Mouse (Mus musculus) layer of hippocampus, postnatal 25 days (tissue): ENCODE data around the gene G430095P16Rik. TPM values are rescaled to one million over a fixed set of nuclear protein-coding genes. Genes with fewer than 3 reads are reported as not detected.

Experiments
- DNase-seq, 2 experiments: peaks; one replicate each; pipeline ENCODE4 v3.0.0; 2022; ENCODE audit warnings: mixed read lengths in 2 of 2, low spot score in 1 of 2; ENCODE audit errors: extremely low spot score in 1 of 2
- total RNA-seq, 2 experiments: library from RNA; stranded (reverse); gene quantifications; 2 replicates each; pipeline ENCODE4 v1.2.3; 2021

The G430095P16Rik gene
- total RNA-seq, 2 experiments from 2014 or later: not detected

DNA sequence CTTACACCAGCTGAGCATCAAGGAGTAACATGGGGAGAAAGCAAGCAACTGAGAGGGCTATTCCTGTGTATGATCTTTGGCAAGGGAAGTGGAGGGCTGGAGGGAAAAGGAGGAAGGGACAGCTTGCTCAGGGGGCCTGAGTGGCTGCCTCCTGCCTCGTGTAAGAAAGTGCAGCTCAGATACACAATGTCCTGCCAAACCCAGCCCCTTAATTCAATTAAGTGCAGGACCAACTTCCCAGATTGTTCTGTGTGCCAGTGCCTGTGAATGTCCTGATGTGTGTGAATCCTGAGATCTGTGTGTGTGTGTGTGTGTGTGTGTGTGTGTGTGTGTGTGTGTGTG, 16.6 kb downstream of the G430095P16Rik start:
- no peak for DNase-seq

DNA sequence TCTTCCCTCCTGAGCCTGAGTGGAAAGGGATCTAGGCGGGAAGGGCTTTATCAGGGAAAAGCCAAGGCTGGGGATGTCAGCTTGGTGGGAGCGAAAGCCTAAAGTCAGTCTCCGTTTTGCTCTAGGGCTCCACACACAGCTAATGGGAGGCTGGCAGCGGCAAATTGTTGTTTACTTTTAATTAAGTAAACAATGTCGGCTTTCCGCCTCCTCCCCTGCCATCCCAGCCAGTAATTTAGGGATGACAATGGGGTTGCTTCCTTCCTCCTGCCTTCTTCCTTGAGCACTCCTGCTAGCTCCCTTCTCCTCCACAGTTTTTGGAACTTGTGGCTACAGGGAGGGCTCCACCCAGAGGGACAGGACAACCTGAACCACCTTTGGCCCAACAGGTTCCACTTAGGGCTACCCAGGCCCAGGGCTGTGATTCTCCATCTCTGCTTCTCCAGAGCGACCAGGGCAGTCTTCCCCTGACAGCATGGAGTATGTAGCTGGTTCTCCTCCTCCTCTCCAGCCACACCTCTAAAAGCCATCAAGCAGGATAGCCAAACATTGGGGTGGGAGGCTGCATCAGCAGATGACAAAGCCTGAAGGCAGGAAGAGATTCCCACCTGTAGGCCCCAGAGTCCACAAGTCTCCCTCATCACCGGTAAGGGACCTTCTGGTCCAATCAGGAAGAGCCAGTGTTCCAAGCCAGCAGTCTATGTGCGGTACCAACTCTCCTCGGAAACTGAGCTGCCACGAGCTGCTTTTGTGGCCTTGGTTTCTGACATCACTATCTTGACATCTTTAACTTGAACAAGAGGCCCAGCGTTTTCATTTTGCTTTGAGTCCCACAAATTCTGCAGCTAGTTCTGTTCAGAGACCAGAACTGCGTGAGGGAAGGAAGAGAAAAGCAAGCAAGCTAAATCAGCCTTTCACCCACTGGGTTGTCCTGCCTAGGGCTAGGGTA, 18.4 kb downstream of the G430095P16Rik start:
- DNase-seq: no peak

DNA sequence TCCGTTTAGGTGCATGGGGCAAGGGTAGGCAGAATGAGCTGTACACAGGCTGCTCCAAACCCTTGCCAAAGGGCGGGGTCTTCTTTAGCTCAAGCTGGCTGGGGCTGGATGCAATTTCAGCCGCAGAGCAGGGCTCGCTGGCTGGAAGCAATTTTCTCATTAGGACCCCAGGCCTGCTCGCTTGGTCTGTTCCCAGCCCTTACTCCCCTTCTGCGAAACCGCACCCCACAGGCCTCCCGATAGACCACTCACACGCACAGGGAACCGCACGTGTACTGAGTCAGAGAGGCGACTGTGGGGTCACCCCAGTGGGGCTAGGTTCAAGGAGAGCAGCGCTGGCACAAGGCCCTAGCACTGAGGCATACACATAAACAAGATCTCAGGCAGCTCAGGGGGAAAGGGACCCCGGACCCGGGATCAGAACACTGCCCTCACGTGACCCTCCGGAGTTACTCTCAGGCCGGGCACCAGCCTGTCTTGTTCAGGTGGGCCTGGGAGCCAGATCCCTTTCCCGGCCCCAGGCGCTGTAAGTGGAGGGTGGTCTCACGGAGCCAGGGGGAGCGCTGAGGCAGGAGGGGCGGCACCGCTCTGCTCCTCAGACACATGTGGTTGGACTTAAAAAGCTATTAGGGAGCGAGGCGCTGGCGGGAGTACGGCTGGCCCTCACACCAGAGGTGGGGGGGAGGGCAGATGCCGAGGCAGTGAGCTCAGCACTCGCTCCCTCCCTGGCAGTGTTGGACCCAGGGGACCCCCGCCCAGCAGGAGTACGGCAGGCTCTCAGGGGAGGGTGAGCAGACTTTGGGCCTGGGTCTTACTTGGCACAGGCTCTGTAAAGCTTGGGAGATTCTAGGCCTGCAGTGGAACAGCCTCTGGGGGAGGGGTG, 19.6 kb downstream of the G430095P16Rik start:
- DNase-seq: no peak

GRCm38 (mm10) chr8:84743054-84743415, 20.2 kb downstream of the G430095P16Rik start:
- DNase-seq: no peak

- DNase-seq: no peak
These were observed 21.0 kb downstream of the G430095P16Rik start for GRCm38 (mm10) chr8:84743517-84744420.

GRCm38 (mm10) chr8:84745032-84745925, 22.5 kb downstream of the G430095P16Rik start:
- DNase-seq: no peak

DNA sequence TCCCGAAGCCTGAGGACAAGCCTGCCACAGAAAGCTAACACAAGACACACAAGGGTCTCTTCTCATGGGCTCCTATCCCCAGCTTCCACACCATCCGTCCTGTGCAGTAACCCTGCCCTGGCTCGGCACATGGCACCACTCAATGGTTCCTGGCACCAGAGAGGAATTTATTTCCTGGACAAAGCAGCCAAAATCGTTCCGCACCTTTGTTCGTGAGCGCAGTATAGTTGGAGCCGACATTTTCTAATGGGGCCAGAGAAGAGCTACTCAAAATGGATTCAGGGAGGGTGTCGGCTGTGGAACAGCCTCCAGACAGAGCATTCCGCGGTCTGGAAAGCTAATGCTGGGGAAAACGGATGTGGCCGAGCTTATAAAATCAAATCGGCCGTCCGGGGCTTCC, 26.7 kb downstream of the G430095P16Rik start:
- DNase-seq: no peak

- no peak for DNase-seq
These were observed 30.2 kb downstream of the G430095P16Rik start for GRCm38 (mm10) chr8:84752734-84753582.

DNA sequence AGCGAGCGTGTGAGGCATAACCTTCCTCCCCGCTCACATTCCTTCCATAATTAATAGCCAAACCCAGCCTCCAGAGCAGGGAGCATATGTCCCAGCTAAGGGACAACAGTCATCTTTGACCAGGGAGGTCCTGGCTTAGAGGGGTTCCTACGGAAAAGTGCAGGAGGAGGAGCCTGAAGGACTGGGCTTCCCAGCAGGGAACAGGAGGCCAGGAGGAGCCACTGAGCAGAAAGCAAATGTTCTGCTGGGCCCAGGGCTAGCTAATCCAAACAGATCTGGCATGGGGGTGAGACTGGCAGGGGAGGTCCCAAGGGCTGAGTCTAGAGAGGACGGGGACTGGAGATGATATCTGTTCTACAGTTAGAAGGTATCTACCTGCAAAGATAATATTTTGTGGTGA, 34.7 kb downstream of the G430095P16Rik start:
- DNase-seq: no peak

DNA sequence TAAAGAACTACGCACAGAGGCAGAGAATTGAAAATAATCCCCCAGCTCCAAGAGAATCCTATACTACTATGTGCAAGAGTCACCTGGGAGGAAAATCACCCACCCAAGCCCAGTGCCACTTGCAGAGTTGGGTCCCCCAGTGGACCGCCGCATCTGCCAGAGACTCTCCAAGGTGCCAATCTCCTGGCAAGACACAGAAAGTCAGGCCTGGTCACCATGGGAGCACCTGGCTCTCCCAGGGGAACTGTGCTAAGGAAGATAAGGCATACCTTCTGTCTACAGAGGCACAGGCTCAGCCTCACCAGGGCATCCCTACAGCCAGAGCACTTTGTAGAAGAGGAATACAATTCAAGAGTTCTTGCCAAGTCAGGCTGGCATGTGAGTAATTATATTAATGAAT, 35.5 kb downstream of the G430095P16Rik start:
- no peak for DNase-seq

GRCm38 (mm10) chr8:84759126-84759525, 36.3 kb downstream of the G430095P16Rik start:
- DNase-seq: no peak

- DNase-seq: no peak
These were observed 36.9 kb downstream of the G430095P16Rik start for GRCm38 (mm10) chr8:84759718-84760117.

DNA sequence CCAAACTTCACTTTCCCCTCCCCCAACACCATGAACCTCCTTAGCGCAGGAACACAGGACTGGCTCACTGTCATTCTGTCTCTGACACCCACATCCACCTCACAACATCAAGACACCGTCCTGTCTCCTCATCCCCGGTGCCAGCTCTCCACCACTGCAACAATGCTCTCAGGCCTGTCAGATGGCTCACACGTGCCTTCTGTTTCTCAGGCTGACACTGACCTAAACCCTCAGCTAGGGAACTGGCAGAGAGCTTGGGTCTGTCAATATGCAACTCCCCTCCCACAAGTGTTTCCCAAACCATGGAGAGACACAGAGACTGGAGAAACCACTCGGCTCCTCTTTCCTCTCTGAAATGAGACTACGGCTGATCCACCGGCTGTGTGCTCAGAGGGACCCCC, 37.6 kb downstream of the G430095P16Rik start:
- no peak for DNase-seq

GRCm38 (mm10) chr8:84760901-84761300, 38.1 kb downstream of the G430095P16Rik start:
- no peak for DNase-seq

DNA sequence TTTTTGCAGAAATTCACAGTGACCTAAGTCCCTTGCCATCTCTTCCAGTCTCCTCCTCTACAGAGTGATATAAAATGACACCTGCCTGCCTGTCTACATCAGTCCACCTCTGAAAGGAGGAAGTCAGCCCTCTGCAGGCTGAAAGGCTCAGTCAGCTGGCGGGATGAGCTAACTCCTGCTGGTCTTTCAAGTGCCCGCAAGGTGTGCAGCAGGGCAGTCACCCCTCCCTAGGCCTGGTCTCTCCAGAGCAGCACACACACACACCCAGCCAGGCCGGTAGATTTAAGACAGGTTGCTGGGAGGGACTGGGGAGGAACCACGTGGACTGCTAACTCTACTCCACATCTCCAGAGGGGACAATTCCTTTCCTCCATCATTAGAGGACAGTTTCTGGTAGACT, 41.3 kb downstream of the G430095P16Rik start:
- DNase-seq: no peak

- no peak for DNase-seq
These were observed 42.2 kb downstream of the G430095P16Rik start for GRCm38 (mm10) chr8:84764870-84765495.

DNA sequence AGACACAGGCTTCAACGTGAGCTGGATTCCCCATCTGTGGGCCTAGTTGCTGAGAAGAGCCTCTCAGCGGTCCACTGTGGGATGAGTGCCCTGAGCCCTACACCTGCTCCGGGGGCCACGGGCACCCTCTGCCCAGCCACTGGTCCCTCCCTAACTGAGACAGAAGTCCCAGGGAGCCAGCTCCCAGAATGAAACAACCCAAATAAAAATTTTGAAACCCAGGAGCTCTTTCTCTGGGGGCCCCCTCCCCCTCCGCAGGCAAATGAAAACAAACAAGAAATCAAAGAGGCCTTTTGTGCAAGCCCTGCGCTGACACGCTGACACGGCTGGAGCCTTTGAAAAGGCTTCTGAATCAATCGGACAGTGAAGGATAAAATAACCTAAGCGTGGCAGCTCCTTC, 42.8 kb downstream of the G430095P16Rik start:
- no peak for DNase-seq

DNA sequence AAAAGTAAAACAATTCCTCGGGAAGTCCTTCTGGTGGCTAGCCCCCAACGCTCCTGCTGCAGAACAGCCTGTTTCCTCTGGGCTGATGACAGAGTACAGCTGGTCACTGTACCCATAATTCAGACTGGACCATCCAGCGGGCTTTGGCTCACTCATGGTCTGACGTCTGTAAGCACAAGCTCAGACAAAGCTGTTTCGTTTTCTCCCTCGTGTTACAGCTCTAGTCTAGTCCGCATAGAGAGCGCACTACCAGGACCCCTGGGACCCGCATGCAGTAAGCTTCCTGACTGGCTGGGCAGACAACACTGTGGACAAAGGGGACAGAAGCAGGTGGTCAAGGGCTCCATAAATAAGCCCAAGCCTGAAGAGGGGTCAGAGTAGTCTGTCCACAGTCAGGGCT, 43.6 kb downstream of the G430095P16Rik start:
- no peak for DNase-seq
